Mouse (Mus musculus) midbrain, embryonic 12.5 days (tissue): ENCODE measurements around the gene Dact3. TPM values are rescaled to one million over a fixed set of nuclear protein-coding genes. Genes with fewer than 3 reads are reported as not detected.
A peak's percentile ranks its signal among the peaks of the same experiment; 100 is the strongest.

Source experiments
- ATAC-seq: fragments of 200-750 bp; cut with Nextera tagmentation; 2 replicates; pipeline ENCODE4 v1.8.0; 2017; ENCODE audit warnings: low read depth, moderate TSS enrichment, moderate library complexity; ENCODE audit not compliant: low FRiP score
- H3K27ac ChIP-seq: fragments of 300-500 bp; sonication (generic); replicated peaks from 2 replicates; pipeline ENCODE4 v1.5.1; 2016; ENCODE audit warnings: mild to moderate bottlenecking
- H3K27me3 ChIP-seq: fragments of 300-500 bp; sonication (generic); 2 replicates; pipeline ENCODE4 v1.6.1; 2016; ENCODE audit warnings: mild to moderate bottlenecking
- H3K36me3 ChIP-seq: fragments of 300-500 bp; sonication (generic); 2 replicates; pipeline ENCODE4 v1.6.1; 2016
- H3K4me1 ChIP-seq: fragments of 300-500 bp; sonication (generic); 2 replicates; pipeline ENCODE4 v1.6.1; 2016
- H3K4me2 ChIP-seq: fragments of 300-500 bp; sonication (generic); replicated peaks from 2 replicates; pipeline ENCODE4 v1.6.1; 2016; ENCODE audit warnings: mild to moderate bottlenecking, moderate library complexity
- H3K4me3 ChIP-seq: fragments of 300-500 bp; sonication (generic); 2 replicates; pipeline ENCODE4 v1.5.1; 2016; ENCODE audit warnings: mild to moderate bottlenecking
- H3K9ac ChIP-seq: fragments of 300-500 bp; sonication (generic); replicated peaks from 2 replicates; pipeline ENCODE4 v1.6.1; 2016; ENCODE audit warnings: mild to moderate bottlenecking, moderate library complexity
- H3K9me3 ChIP-seq: fragments of 300-500 bp; sonication (generic); 2 replicates; pipeline ENCODE4 v1.6.1; 2016; ENCODE audit warnings: mild to moderate bottlenecking
- WGBS: fragments of 180-500 bp; shearing (Covaris S2); methylation state at CpG from one replicate; pipeline ENCODE4 v1.1.7; 2016; 5-methylcytosine and 5-hydroxymethylcytosine counted together
- polyA plus RNA-seq: library from polyadenylated mRNA; unstranded; fragments of >200 nt; fragmentation: Nextera tagmentation; extraction: Ambion mirVana; gene quantifications from 2 replicates; pipeline ENCODE4 v1.2.1, GENCODE M21; 2016

Dact3 gene
- polyA plus RNA-seq, 1 experiment from 2014 or later: 4.7 TPM

DNA sequence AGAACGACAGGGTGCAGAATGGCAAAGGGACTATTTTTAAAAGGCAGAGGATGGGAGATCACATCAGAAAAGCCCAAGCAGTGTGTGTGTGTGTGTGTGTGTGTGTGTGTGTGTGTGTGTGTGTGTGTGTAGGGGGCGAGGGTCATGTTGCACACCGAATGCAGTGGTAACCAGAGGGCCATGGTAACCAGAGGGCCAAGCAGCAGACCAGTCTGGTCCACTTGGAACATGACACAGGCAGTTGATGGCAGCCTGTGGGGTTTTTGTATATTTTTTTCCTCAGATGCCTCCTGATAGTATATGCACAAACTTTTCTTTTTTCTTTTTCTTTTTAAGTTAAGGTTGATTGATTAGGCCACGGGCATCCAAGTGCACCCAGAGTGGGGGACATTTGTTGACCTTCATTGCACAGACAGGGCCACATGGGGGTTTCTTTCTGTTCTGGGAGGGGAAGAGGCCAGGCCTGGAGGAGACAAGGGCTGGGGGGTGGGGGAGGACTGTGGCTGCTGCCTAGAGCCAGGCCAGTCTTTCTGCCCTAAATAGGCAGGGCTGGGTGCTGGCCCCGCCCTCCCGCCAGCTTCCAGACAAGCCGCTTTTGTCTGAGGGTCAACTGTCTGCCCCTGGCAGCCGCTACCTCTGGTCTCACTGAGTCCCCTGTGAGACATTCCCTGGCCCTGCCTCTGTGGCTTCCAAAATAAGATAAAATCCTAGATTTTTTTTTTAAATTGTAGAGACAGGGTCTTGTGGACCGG is 4.9 kb downstream of the Dact3 start:
- H3K27me3 ChIP-seq: peaks cover 28% of the 10 kb centered on the region
- peak overlapping the region; percentile 26 for H3K4me2 ChIP-seq
- H3K27ac ChIP-seq: peak overlapping the region; percentile 81
- WGBS: 17% methylated on average over 8 of the region's 9 CpGs
- H3K36me3 ChIP-seq: peaks cover 10% of the 10 kb centered on the region; the same call in 1 of the 2 replicates
- H3K4me1 ChIP-seq: peaks cover 31% of the 10 kb centered on the region
- ATAC-seq: peak; percentile 55
- peak overlapping the region; percentile 39; the same call in 1 of the 2 replicates for H3K9ac ChIP-seq
- H3K9me3 ChIP-seq: no peaks in the 10 kb centered on the region
- peak overlapping the region; percentile 15 for H3K4me3 ChIP-seq

DNA sequence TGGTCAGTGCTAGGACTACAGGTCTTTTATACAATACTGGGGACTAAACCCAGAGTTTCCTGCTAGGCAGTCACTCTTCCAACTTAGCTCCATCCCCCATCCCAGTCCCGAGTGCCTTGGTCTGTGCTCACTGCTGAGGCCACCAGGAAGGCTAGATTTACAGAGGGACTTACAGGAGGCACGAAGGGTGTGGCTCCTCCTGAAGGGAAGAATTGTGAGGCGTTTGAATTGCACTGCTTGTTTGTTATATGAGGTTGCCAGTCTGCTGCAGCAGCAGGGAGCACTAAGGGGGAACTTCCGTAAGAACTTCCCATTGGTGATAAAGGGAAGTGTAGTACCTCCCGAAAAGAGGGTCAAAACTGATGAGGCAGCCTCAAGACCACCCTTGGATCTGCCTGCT is 5.5 kb downstream of the Dact3 start:
- peaks cover 34% of the 10 kb centered on the region for H3K27me3 ChIP-seq
- peaks cover 4% of the 10 kb centered on the region for H3K9me3 ChIP-seq
- peaks cover 17% of the 10 kb centered on the region for H3K36me3 ChIP-seq
- WGBS: 10% methylated on average over 5 of the region's 5 CpGs
- no peak overlapping the region for H3K4me3 ChIP-seq
- no peak for ATAC-seq
- H3K4me2 ChIP-seq: peak overlapping the region; percentile 26; the same call in 1 of the 2 replicates
- peak overlapping the region; percentile 39; the same call in 1 of the 2 replicates for H3K9ac ChIP-seq
- peaks cover 30% of the 10 kb centered on the region for H3K4me1 ChIP-seq
- peak overlapping the region; percentile 81 for H3K27ac ChIP-seq

DNA sequence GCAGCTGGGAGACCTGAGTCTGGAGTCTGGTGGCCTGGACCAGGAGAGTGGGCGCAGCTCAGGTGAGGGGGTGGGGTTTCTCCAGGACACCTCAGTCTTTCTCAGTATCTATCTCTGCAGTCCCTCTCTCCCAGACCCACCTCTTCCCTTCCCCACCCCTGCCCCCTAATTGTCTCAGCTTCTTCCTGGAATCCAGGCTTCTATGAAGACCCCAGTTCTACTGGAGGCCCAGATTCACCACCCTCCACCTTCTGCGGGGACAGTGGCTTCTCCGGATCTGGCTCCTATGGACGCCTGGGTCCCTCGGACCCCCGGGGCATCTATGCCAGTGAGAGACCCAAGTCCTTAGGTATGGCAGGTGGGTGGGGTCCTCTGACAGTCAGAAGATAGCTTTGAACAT is 8.0 kb downstream of the Dact3 start:
- H3K4me3 ChIP-seq: no peak overlapping the region
- H3K9ac ChIP-seq: no peak overlapping the region
- WGBS: 97% methylated on average over 6 of the region's 6 CpGs
- no peak overlapping the region for H3K4me2 ChIP-seq
- H3K27me3 ChIP-seq: peaks cover 59% of the 10 kb centered on the region
- H3K9me3 ChIP-seq: peaks cover 9% of the 10 kb centered on the region
- H3K27ac ChIP-seq: no peak overlapping the region
- H3K36me3 ChIP-seq: peaks cover 38% of the 10 kb centered on the region
- peaks cover 13% of the 10 kb centered on the region for H3K4me1 ChIP-seq
- ATAC-seq: no peak

DNA sequence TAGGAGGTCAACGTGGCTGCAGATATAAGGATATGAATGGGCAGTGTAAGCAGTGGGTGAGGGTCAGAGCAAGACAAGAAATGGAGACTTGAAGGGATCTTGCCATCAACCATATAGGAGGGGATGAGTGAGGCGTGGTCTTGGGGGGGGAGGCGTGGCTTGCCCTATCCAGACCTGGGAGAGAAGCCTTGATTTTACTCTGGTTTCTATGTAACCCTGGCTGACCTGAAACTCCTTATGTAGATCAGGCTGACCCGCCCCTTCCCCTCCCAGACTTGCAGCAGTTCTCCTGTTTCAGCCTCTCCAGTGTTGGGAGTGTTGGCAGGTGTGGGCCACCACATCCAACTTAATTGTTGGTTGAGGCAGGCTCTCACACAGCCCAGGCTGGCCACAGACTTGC is 9.2 kb downstream of the Dact3 start:
- Histone ChIP-seq H3K4me3 (no peak overlapping the region), H3K9ac (no peak overlapping the region), H3K4me2 (no peak overlapping the region), H3K9me3 (peaks cover 9% of the 10 kb centered on the region), H3K4me1 (peaks cover 13% of the 10 kb centered on the region), H3K27ac (no peak overlapping the region), H3K27me3 (peaks cover 70% of the 10 kb centered on the region), H3K36me3 (peaks cover 38% of the 10 kb centered on the region)
- ATAC-seq: no peak
- WGBS: 71% methylated on average over 4 of the region's 4 CpGs

DNA sequence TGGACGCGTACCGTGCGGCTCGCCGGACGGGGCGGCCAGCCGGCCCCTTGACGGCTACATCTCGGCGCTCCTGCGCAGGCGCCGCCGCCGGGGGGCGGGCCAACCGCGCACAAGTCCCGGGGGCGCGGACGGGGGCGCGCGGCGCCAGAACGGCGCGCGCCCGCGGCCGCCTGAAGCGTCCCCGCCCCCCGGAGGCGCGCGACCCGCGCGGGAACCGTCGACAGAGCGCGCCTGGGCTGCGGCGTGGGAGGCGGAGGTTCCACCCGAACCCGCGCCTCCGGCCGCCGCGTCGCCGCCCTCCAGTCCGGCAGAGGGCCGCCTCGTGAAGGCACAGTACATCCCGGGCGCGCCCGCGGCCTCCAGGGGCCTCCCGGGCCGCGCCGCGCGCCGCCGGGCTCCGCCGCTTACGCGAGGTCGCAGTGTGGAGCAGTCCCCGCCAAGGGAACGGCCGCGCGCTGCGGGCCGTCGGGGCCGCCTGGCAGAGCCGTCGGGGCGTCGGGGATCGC is 10.2 kb downstream of the Dact3 start:
- no peak overlapping the region for H3K27ac ChIP-seq
- peak overlapping the region; percentile 32 for H3K4me3 ChIP-seq
- H3K4me1 ChIP-seq: peaks cover 4% of the 10 kb centered on the region
- 11% methylated on average over 76 of the region's 95 CpGs for WGBS
- no peak overlapping the region; the same call in 1 of the 2 replicates for H3K9ac ChIP-seq
- ATAC-seq: peak; percentile 61
- H3K27me3 ChIP-seq: peaks cover 79% of the 10 kb centered on the region
- H3K9me3 ChIP-seq: peaks cover 9% of the 10 kb centered on the region
- peaks cover 38% of the 10 kb centered on the region for H3K36me3 ChIP-seq
- peak overlapping the region; percentile 37 for H3K4me2 ChIP-seq

DNA sequence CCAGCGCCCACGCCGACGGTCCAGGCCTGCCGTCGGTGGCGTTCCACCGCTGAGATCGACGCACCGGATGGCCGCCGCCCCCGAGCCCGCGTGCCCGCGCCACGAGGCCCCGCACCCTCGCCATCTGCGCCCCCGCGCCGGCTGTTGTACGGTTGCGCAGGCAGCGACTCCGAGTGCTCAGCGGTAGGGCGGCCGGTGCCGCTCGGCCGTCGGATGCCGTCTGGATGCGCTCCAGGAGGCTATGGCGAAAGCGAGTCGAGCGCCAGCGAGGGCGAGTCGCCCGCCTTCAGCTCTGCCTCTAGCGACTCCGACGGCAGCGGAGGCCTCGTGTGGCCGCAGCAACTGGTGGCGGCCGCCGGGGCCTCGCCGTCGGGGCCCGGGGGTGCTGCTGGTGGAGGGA is 10.8 kb downstream of the Dact3 start:
- 37% methylated on average over 55 of the region's 59 CpGs for WGBS
- Histone ChIP-seq H3K4me1 (peaks cover 4% of the 10 kb centered on the region), H3K36me3 (peaks cover 38% of the 10 kb centered on the region), H3K27ac (no peak overlapping the region), H3K9ac (no peak overlapping the region), H3K4me3 (peak overlapping the region; percentile 32), H3K9me3 (peaks cover 9% of the 10 kb centered on the region), H3K4me2 (no peak overlapping the region), H3K27me3 (peaks cover 85% of the 10 kb centered on the region)
- ATAC-seq: 0 out of 2 replicates have a peak, but pooled peaks have one; percentile 5

DNA sequence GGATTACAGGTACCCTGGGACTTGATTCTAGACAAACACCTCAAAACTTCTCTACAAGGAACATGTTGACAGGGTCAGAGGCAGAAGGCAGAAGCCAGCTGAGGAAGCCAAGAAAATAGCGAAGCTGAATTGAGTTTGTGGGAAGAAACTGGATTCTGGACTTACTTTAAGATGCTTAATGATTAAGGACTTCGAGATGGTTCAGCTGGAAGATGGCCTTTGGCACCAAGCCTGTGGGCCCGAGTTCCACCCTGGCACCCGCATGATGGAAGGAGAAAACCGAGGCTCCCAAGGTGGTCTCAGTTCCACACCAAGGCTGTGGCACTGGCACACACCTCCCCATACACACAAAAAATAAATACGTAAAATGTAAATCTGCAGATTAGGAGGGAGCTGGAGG is 15.4 kb downstream of the Dact3 start:
- H3K36me3 ChIP-seq: peaks cover 22% of the 10 kb centered on the region
- ATAC-seq: no peak
- H3K27ac ChIP-seq: peak overlapping the region; percentile 55; the same call in 1 of the 2 replicates
- WGBS: 40% methylated on average over 6 of the region's 6 CpGs
- peak overlapping the region; percentile 35; the same call in 1 of the 2 replicates for H3K4me3 ChIP-seq
- peaks cover 92% of the 10 kb centered on the region for H3K27me3 ChIP-seq
- H3K9ac ChIP-seq: peak overlapping the region; percentile 41
- peaks cover 6% of the 10 kb centered on the region for H3K9me3 ChIP-seq
- peaks cover 40% of the 10 kb centered on the region for H3K4me1 ChIP-seq
- H3K4me2 ChIP-seq: peak overlapping the region; percentile 58; the same call in 1 of the 2 replicates

DNA sequence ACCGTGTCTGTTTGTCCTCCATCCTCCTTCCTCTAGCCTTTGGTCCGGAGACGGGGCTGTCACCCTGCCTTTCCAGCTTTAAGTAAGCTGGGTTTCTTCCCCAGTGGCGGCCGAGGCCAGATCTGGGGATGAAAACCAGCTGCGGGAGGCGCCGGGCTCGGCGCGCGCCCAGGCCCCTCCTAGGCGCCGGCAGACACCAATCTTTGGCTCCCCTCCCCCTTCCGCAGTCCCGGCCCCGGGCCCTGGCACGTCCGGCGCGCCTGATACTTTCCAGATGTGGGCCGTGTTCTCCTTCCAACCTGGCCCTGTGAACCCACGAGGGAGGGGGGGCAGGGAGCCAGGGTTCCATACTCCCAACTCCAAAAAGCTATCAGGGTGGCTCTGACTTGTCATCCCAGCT is 15.8 kb downstream of the Dact3 start:
- peak overlapping the region; percentile 35 for H3K4me3 ChIP-seq
- peaks cover 88% of the 10 kb centered on the region for H3K27me3 ChIP-seq
- peaks cover 18% of the 10 kb centered on the region for H3K36me3 ChIP-seq
- peaks cover 41% of the 10 kb centered on the region for H3K4me1 ChIP-seq
- H3K9me3 ChIP-seq: peaks cover 2% of the 10 kb centered on the region
- no peak for ATAC-seq
- 2% methylated on average over 23 of the region's 23 CpGs for WGBS
- peak overlapping the region; percentile 58 for H3K4me2 ChIP-seq
- H3K27ac ChIP-seq: peak overlapping the region; percentile 55; the same call in 1 of the 2 replicates
- H3K9ac ChIP-seq: peak overlapping the region; percentile 41

DNA sequence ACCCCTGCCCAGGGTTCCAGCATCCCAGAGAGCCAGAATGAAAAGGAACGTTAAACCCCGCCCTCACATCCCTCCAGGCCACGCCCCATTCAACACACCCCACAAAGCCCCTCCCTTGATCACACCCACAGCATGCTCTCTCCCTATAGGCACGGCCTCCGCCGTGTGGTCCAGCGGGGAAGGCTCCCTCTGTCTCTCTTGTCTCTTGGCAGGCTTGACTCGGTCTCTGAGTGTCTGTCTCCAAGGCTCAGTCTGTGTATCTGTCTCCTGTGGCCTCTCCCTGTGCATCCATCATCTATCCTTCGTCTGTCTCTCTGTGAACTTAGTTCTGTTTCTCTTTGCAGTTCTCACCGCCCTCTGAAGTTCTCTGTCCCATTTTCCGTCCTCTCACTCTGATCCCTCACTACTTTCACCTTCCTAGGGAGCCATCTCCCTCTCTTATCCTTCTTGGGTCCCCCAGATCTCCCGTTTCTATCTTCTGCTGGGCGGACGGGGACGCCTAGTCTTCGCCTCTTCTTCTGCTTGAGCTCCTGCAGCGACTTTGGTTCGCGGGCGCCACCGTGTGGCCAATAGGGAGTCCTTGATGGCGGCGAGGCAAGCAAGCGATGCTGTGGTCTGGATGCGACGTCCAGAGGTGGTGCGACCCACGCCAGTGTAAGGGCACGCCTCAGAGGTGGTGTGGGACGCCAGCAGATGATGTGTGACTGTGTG is 16.7 kb downstream of the Dact3 start, which contains the start of gene Gng8:
Gene Gng8, plus strand, starts transcription at position 146 of the 711 bp plus-strand sequence.
- peak within 1 kb of the TSS; percentile 58 for H3K4me2 ChIP-seq
- peaks cover 9% of the 10 kb centered on the region for H3K36me3 ChIP-seq
- peak within 1 kb of the TSS; percentile 55 for H3K27ac ChIP-seq
- WGBS: under 1% methylated on average over 30 of the region's 30 CpGs
- ATAC-seq: peak; percentile 78
- peaks cover 79% of the 10 kb centered on the region for H3K27me3 ChIP-seq
- no peaks in the 10 kb centered on the region for H3K9me3 ChIP-seq
- H3K9ac ChIP-seq: peak within 1 kb of the TSS; percentile 41
- peak within 1 kb of the TSS; percentile 35 for H3K4me3 ChIP-seq
- H3K4me1 ChIP-seq: peaks cover 41% of the 10 kb centered on the region

DNA sequence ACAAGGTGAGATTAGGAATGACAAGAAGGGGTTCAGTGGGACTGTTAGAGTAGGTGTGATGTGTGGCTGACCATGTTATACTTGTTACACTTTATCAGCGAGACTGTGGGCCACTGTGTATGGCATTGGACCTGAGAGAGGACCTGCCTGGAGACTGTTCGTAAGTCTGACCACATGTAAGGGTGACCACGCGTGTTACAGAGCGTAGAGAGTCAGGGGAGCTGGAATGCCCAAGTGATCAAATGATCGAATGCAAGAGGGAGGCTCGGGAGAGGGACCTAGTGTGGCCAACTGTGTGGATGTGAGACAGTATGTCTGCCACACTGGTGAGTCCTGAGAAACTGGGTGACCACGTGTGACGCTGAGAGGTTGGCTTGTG is 17.2 kb downstream of the Dact3 start:
- ATAC-seq: no peak
- Histone ChIP-seq H3K4me1 (peaks cover 41% of the 10 kb centered on the region), H3K27me3 (peaks cover 75% of the 10 kb centered on the region), H3K4me2 (peak overlapping the region; percentile 58), H3K4me3 (peak overlapping the region; percentile 35), H3K36me3 (peaks cover 6% of the 10 kb centered on the region; the same call in 1 of the 2 replicates), H3K9ac (no peak overlapping the region), H3K27ac (no peak overlapping the region), H3K9me3 (no peaks in the 10 kb centered on the region)
- WGBS: 40% methylated on average over 9 of the region's 9 CpGs

DNA sequence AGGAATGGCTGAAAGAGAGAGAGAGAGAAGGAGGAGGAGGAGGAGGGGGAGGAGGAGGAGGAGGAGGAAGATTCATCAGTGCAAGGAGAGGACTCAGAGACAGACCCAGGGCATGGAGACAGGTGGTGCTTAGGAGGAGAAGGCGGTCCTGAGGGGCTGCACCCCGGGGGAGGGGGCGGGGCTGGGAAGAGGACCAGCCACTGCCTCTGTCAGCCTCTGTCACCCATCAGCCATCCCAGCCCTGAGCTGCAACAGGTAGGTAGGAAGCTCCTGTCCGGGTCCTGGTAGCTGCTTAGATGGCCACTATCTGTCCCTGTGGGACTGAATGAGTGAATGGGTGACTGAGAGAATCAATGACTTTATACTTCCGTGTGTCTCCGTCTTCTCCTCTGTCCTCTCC is 18.5 kb downstream of the Dact3 start:
- Histone ChIP-seq H3K9ac (no peak overlapping the region), H3K4me1 (peaks cover 41% of the 10 kb centered on the region), H3K27ac (peak overlapping the region; percentile 40), H3K4me3 (peak overlapping the region; percentile 24; the same call in 1 of the 2 replicates), H3K36me3 (no peaks in the 10 kb centered on the region), H3K9me3 (no peaks in the 10 kb centered on the region), H3K27me3 (peaks cover 62% of the 10 kb centered on the region), H3K4me2 (peak overlapping the region; percentile 58)
- no peak for ATAC-seq
- WGBS: 0% methylated on average over 6 of the region's 6 CpGs
